Mouse (Mus musculus) layer of hippocampus, postnatal 10 days (tissue): ENCODE measurements around the gene Cox15. TPM values are rescaled to one million over a fixed set of nuclear protein-coding genes. Genes with fewer than 3 reads are reported as not detected.

Source experiments
- DNase-seq, 2 experiments: peaks; one replicate each; pipeline ENCODE4 v3.0.0; 2021; ENCODE audit warnings: low spot score in 2 of 2
- long read RNA-seq: library from polyadenylated mRNA; stranded (forward); transcript quantifications from one replicate; pipeline ENCODE4 v2.0.0, GENCODE M21; 2023
- total RNA-seq, 2 experiments: library from RNA; stranded (reverse); gene quantifications; 2 replicates each; pipeline ENCODE4 v1.2.3; 2021

The Cox15 gene
- total RNA-seq, result 10 to 100 TPM; 17.9 to 20.6 TPM
- long read RNA-seq, full-length matches to known transcripts, result 33 of 38 reads
- long read RNA-seq, partial matches to known transcripts, result 2 of 38 reads
- long read RNA-seq, other reads (novel, unspliced or antisense), result 3 of 38 reads

DNA sequence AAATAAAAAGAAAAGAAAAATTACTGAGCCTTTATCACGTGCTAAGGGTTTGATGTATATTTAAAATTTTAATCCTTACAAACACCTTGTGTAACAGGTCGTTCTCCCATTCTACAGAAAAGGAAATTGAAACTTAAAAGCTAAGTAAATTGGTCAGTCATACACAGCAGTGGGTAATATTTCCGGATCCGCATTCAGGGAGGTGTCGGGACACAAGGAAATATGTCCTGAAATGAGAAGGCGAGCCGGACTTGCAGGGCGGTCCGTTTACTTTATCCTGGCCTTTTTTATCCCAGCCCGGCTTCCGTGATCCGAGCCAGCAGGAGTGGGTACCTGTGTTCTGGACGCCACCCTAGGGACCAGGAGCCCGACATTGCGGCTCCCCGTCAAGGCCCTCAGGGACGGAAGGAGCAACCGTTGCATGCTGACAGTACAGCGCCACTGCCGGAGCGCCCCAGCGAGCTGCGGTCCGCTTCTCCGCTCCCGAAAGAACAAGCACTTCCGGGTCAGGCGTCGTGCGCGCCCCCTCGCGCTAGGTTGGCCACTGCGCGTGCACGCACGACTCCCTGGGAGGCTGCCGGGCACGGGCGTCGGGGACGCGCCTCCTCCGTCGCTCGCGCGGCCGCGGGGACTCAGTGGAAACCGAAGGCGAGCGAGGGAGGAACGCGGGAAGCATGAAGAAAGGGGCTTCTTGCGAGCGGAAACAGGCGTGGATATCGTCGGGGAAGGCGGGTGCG, at the start of gene Cox15, which contains the start of gene Cutc:
TSS of gene Cox15 (minus strand) at position 512 of the 737 bp plus-strand sequence.
TSS of gene Cutc (plus strand) at position 508 of the 737 bp plus-strand sequence.
- peak; percentile 97 to 98 for DNase-seq

DNA sequence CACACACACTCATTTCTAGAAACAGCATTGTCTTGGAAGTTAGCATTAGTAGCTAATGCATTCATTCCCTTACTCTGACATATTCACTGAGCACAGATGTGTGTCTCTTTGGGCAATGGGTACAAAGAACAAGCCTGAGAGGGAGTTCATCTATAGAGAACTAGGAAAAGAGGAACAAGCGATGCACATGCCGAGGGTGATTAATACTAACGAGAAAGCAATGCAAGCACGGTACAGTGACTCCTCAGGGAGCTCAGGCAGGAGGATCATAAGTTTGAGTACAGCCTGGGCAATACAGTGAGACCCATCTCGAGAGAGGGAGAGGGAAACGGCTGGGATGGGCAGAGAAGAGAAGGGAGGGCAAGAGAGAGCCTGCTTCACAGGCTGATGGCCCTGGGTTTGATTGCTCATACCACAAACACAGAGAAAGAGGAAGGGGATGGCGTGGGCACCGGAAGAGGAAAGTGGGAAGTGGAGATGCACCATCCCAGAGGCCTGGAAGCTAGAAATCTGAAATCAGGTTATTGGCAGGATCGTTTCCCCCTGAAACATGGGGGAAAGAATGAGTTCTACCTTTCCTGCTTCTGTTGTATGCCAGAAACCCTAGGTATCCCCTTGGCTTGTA, 48.7 kb upstream of the Cox15 start:
- DNase-seq, result no peak

DNA sequence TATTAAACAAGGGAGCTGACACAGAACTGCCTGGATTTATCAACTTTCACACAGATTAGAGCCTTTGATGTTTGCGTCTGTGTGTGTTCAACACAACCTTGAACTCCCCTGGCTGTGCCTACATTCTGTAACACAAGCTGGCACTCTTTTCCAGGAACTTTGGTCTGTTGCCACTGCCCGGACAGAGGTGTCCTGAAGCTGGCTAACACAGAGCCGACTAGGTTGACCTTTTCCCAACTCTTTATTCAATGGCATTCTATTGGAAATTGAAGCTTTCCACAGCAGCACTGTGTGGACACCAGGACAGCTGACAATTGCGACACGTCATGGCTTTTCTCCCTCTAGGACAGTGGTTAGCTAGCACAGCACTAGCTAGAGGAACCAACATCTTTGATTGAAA, 44.4 kb upstream of the Cox15 start:
- no peak for DNase-seq

DNA sequence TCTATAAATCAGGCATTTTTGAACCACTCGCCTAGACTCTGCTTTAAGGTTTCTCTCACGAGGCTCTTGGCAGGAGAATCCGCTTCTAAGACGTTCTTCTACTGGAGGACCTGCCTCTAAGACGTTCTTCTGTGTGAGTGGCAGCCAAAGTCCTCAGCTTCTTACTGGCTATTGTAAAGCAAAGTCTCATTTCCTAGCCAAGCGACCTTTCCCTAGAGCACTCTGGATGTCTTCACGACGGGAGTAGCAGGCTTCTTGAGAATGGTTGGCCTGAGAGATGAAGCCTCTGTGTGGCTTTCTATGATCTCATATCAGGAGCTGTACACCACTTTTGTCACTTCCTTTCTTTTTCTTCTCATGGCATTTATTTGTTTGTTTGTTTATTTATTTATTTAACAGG, 42.7 kb upstream of the Cox15 start:
- DNase-seq, result no peak

DNA sequence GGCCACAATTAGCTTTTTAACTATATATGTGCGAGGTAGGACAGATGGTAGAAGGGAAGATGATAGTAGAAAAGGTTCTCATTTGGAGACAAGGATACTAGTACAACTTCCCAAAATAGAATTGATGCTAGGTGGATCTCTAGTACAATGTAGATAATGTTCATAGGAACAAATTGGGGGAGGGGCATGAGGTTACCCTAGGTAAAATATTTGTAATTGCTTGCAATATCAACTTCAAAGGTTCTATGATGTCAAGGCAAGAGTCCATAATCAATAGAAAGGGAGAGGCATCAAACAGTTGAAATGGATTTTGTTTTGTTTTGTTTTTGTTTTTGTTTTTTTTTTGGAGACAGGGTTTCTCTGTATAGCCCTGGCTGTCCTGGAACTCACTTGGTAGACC, 41.2 kb upstream of the Cox15 start:
- DNase-seq, result no peak

DNA sequence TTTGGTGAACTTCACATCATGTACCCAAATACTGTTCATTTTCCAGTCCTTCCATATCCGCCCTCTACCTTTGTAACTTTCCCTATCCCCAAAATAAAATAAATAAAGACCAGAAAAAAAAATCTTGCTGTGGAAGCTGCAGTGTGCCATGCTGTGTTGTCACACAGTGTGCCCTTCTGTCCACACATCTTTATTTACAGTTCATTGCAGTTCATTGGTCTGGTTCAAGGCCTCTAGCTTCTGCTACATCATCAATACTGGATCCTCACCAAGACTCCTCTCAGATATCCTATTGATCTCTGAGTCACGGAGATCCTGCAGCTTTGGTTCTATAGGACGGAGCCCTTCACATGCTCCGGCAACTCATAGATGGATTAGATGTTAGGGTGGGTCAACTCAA, 39.7 kb upstream of the Cox15 start:
- no peak for DNase-seq

DNA sequence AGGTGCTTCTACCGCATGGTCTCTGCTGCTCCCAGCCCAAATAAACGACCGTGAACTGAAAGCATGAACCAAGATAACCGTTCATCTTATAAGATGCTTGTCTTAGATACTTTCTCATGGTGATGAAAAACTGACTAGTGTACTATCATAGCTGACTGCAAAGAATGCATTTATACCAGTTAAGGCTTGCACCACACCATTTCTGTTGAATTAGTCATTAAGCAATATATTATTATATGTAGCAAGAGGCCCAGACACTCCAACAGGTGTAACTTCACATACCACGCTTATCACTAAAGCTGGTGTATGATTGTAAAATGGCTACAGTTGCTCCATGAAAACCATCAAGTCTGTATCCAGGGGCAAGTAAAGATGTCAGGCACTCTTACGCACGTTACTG, 37.0 kb upstream of the Cox15 start:
- no peak for DNase-seq

DNA sequence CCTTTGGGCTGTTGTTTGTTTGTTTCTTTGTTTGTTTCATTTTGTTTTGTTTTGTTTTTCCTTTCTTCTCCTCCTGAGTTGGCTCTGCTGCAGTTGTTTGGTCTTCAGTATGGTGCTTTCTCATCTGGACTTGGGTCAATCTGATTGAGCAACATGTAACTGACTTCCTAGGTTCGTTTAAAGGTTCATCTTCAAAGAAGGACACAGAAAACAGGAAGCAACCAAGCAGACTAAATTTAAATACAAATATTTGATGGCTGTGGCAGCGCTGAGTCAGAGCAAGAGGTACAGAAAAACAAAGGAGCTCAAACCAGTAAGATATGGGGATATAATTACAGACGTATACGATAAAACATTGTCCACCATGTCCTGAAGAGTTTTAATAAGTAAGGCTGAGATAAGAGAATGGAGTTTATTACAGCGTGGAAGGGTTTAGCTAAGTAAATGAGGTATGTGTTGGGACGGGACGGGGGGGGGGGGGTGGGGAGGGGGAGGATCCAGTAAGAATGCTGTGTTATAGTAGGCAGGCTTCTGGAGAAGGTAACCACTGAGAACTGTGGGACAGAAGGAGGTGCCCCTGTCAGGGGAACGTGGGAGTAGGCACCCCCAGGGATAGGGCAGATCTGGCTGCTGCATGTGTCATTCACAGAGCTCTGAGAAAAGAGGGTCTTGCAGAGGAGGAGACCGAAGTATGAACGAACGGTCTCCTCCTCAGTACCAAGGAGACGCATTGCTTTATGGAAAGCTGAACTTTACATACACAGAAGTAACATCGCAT, 33.6 kb upstream of the Cox15 start:
- no peak for DNase-seq

DNA sequence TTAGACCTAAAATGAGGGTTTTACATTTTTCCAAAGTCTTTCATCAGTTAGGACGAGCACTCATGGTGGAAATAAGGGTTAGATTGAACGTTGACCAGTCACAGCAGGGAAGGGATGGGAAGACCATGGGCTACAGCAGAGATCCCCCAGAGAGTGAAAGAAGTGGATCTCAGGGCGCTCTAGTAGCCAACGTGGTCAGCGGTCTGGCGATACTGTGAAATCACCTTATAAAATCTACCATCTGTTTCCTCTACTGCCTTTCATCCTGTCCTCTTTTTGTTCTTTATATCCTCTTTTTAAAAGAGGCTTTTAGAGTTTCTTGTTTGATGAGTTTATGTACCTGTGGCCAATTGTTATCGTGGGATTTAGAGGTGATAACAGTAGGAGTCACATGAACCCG, 32.0 kb upstream of the Cox15 start:
- DNase-seq, result no peak

DNA sequence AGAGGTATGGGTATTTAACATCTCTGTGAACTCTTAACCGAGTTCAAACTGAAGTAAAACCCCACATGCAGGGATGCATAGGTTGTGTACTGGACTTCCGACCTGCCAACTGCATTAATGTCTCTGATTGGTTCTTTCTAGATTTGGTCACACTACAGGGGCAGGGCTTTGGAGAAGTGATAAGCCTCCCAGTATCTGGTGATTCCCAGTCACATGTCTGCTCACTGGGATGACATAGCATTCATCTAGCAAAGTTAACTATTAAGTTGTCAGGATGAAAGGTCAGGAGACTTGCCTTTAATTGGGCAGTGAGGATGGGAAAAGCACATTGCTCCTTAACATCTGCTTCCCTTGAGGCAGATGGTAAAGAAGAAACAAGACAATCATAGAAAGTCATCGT, 29.2 kb upstream of the Cox15 start, which contains the start of gene Abcc2:
TSS of gene Abcc2 (plus strand) at position 213 of the 400 bp plus-strand sequence.
- DNase-seq, result no peak

DNA sequence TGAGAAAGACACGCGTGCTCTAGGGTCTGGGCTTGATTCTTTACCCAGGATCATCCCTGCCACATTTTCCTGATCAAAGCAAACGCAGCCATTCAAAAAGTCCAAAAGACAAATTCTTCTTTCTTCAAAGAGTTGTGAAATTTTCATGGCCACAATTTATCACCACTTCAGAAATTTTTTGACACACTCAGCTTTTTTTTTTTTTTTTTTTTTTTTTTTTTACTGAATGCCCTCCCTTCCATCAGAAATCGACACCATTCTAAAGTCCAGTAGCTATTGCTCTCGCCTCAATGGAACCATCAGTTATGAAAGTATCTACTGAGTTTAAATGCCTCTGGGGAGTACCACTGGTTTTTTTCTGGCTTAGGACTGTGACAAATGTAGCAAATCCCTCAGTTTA, 27.6 kb upstream of the Cox15 start:
- DNase-seq, result no peak

DNA sequence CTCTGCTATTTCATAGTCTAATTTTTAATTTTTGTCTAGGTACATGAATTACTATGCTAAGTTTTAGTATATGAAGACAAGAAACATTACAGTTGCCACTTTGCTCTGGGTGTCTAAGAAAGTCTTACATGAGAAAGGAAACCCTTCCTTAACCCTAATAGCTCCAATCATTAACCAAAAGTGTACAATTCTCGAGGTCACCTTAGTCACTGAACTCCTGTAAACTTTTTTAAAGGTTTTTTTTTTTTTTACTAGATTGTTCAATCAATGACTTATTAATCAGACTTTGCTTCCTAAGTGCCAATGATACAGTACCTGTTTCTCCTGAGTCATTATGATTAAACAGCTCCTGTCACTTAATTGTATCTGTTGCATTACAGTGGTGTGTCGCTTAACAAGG, 24.5 kb upstream of the Cox15 start:
- no peak for DNase-seq

DNA sequence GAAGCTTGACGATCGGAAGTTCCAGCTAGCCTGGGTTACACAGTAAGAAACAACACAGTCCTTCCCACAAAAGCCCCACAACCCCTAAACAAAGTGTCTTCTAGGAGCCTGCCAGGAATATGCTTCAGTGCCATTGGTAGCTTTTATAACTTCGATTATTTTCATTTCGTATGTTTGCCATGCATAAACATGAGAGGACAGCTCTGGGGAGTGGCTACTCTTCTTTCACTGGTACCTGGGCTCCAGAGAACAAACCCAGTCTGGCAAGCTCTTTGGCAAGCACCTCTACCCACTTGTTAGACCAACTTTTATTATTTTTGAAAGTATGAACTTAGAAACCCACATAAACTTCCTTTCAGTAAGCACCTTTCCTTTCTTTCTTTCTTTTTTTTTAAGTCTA, 23.8 kb upstream of the Cox15 start:
- DNase-seq, result no peak

DNA sequence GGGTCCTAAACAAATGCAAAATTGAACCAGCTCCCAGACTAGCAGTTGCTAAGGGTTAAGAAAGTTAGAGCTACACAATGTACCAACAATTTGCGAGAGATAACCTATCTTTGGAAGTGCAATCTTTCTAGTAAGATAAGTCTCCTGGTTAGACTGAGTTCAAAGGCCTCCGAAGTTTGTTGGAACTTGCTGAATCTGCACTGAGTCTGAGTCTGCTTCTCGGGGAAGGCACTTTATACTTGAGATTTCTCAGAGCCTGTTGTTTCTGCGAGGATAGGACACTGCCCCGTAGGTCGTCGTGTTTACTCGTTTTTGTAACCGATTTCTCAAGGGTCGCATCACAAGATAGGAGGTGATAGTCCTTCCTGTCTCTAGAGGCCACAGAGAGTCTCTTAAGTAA, 22.6 kb upstream of the Cox15 start:
- DNase-seq, result no peak

DNA sequence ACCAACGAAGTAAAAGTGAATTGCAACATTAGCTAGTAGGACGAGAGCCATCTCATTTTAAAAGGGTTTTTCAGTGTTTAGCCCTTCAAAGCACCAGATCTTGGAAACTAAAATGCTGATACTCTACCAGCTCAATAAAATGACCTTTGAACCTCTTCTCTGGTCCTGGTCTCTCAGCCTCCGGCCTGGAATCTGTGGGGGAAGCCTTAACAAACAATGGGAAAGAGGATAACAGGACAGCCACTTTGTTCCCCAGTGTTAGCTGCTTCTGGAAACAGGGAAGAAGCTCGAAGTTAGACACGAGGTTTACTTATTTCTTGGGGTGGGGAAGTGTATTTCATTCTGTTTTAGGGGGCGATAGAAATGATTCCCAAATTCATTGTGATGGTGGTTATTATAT, 19.5 kb upstream of the Cox15 start:
- DNase-seq, result no peak

DNA sequence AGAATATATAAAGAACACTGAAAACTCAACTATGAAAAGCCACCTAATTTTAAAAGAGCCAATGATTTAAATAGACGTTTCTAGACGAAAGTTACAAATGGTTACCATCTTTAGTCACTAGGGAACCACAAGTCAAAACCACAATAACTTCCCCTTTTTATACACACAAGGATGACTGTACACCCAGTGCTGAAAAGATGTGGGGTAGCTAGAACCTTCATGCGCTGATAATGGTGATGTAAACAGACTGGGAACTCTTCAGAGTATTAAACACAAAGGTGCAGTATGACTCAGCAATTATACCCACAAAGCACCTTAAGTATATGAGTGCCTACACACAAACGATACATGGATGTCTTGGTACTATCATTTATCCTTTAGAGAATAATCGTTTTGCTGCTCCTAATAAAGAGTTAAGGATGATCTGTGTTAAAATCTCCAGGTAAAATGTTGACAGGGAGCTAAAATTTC, 18.7 kb upstream of the Cox15 start:
- DNase-seq, result no peak

DNA sequence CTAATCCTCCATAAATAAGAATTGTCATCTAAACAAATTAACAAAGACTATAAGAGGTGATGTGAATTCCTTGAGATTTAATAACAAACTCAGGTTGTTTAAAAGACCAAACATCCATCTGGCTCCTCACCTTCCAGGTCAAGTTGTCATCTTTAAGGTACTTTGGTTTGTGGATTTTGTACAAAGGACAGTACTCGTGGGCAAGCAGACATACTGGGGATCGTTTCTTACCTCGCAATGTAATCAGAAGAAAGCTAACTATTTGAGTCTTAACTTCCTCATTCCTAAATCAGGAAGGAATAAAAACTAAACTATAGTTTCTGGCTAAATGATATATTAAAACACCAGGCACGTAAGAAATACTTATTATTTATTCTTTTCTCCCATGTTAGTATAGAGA, 17.8 kb upstream of the Cox15 start:
- DNase-seq, result no peak

DNA sequence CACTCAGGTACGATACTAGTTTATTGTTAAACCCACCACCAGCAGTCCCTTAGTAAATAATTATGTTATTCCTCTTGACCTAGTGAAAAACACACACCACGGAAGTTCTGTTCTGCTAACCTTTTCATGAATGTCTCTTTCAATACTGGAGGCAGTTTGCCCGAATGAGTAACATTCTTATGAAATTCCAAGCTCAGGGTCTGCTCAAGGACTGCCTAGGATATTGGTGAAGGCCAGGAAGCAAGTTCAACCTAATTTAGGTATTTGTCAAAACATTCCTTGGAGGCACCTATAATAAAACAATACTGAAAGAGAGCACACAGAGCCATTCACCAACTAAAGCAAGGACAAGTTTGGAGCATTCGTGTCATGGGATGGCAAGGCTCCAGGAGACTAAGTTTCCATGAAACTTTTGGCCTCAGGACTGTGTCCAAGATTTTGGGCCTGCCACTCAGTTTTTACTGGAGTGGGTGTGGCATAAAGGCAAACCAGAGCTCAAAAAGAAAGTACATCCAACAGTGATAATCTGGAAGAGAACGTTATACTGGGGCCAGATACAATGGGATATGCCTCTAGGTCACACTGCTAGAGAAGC, 16.7 kb upstream of the Cox15 start:
- DNase-seq, result no peak

DNA sequence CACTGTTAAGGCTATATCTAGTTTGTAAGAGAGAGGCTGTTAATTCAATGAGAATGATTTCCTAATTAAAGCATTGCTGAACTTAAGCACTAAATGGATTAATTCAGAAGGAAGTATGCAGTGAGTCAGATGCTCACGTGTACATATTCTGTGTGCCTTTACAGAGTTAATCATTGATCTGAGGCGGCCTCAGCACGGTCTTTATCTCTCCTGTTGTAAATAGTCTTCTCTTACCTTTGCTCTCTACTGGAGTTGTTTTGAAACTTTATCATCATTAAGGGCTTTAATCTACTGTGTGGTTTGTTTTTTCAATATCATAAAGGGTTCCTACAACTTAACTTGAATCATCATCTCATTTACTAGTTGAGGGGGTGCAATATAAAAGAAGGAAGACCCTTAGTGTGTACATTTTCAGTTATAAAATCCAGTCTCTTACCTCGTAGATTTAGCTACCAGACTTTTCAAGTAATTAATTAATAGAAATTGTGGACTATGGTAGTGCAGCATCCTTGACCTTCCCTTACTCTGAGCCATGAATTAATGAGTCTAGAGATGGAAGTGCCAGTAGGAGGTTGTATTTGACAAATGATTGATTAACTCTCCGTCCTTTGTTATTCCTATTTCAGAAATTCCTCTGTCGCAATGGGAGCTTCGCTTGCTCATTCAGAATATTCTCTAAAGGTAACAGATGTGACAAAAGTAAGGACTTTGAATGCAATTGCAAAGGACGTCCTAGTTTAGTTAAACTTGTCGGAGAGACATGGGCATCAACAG, 14.9 kb upstream of the Cox15 start:
- no peak for DNase-seq

DNA sequence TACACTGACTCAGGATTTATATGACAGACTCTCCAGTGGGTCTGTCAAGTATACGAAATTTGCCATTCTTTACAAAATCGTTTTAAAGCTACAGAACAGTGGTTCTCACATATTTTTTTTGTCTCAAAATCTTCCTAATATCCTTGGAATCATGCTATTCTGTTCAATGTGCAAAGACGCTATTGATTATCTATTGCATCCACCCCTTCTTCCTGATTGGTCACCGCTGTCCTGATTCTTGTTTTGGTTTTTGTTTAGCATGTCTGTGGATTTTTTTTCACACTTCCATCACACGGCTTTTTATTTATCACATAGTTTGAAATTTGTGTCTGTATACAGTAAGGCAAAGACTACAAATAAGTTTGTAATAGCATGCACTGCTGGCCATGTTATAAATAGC, 13.7 kb upstream of the Cox15 start:
- DNase-seq, result no peak

DNA sequence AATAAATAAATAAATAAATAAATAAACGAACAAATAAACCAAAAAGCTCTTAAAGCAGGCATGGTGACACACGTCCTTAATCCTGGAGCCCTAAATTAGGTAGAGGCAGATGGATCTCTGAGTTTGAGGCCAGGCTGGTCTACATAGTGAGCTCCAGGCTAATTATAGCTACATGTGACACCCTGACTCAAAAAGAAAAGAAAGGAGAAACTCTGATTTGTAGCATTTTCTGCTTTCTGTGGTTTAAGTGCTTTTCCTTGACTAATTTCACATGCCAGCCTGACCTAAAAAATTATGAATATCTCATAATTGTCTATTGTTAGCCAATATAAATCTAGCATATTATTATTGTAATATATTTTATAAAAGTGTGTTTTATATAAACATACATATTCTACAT, 9.6 kb upstream of the Cox15 start:
- DNase-seq, result no peak
